Mouse (Mus musculus): ENCODE measurements around the gene Slc1a1. TPM values are rescaled to one million over a fixed set of nuclear protein-coding genes. Genes with fewer than 3 reads are reported as not detected.

The Slc1a1 gene
- polyA plus RNA-seq, 1 experiment, result 0.18 TPM

- WGBS, result 94% methylated on average over 6 of the region's 6 CpGs
- DNase-seq (ENCODE audit: low read depth in 1 of 2, low spot score in 2 of 2), result no peak
- Histone ChIP-seq H3K27me3 (ENCODE audit: control insufficient read depth, insufficient read depth, low read length) (no peaks in the 10 kb centered on the region), H3K4me1 (ENCODE audit: control insufficient read depth, insufficient read depth, insufficient read length) (no peaks in the 10 kb centered on the region), H3K36me3 (ENCODE audit: control insufficient read depth, insufficient read depth, low read length) (no peaks in the 10 kb centered on the region), H3K27ac (ENCODE audit: insufficient read depth, low read length) (no peak overlapping the region), H3K4me3 (ENCODE audit: extremely low read depth, insufficient read depth, insufficient read length) (no peak overlapping the region)
- no peak for TF ChIP-seq POLR2A (IDR thresholded peaks at IDR 0.05; ENCODE audit: low read depth, low read length)
Observed at GRCm38 (mm10) chr19:28806276-28806675, 28.6 kb upstream of the Slc1a1 start.

GRCm38 (mm10) chr19:28806821-28807496, 27.9 kb upstream of the Slc1a1 start:
- no peak for DNase-seq (ENCODE audit: low read depth in 1 of 2, low spot score in 2 of 2)
- Histone ChIP-seq H3K36me3 (ENCODE audit: control insufficient read depth, insufficient read depth, low read length) (no peaks in the 10 kb centered on the region), H3K27ac (ENCODE audit: insufficient read depth, low read length) (no peak overlapping the region), H3K4me1 (ENCODE audit: control insufficient read depth, insufficient read depth, insufficient read length) (no peaks in the 10 kb centered on the region), H3K4me3 (ENCODE audit: extremely low read depth, insufficient read depth, insufficient read length) (no peak overlapping the region), H3K27me3 (ENCODE audit: control insufficient read depth, insufficient read depth, low read length) (no peaks in the 10 kb centered on the region)
- TF ChIP-seq POLR2A (IDR thresholded peaks at IDR 0.05; ENCODE audit: low read depth, low read length) (no peak), CTCF (IDR thresholded peaks at IDR 0.05; ENCODE audit: extremely low read depth, insufficient read depth, insufficient read length, insufficient replicate concordance) (no peak)
- 94% methylated on average over 11 of the region's 11 CpGs for WGBS

GRCm38 (mm10) chr19:28807497-28807871, 27.4 kb upstream of the Slc1a1 start:
- WGBS, result 86% methylated on average over 2 of the region's 2 CpGs
- Histone ChIP-seq H3K36me3 (ENCODE audit: control insufficient read depth, insufficient read depth, low read length) (no peaks in the 10 kb centered on the region), H3K27ac (ENCODE audit: insufficient read depth, low read length) (no peak overlapping the region), H3K4me1 (ENCODE audit: control insufficient read depth, insufficient read depth, insufficient read length) (no peaks in the 10 kb centered on the region), H3K27me3 (ENCODE audit: control insufficient read depth, insufficient read depth, low read length) (no peaks in the 10 kb centered on the region), H3K4me3 (ENCODE audit: extremely low read depth, insufficient read depth, insufficient read length) (no peak overlapping the region)
- no peak for DNase-seq (ENCODE audit: low read depth in 1 of 2, low spot score in 2 of 2)
- TF ChIP-seq POLR2A (IDR thresholded peaks at IDR 0.05; ENCODE audit: low read depth, low read length) (no peak), CTCF (IDR thresholded peaks at IDR 0.05; ENCODE audit: extremely low read depth, insufficient read depth, insufficient read length, insufficient replicate concordance) (no peak)

- no peaks in the 10 kb centered on the region for H3K27me3 ChIP-seq (ENCODE audit: control insufficient read depth, insufficient read depth, low read length)
- TF ChIP-seq POLR2A (IDR thresholded peaks at IDR 0.05; ENCODE audit: low read depth, low read length) (no peak), CTCF (IDR thresholded peaks at IDR 0.05; ENCODE audit: extremely low read depth, insufficient read depth, insufficient read length, insufficient replicate concordance) (no peak)
- no peak for DNase-seq (ENCODE audit: low read depth in 1 of 2, low spot score in 2 of 2)
- H3K4me3 ChIP-seq (ENCODE audit: extremely low read depth, insufficient read depth, insufficient read length), result no peak overlapping the region
- 80% methylated on average over 4 of the region's 4 CpGs for WGBS
- H3K4me1 ChIP-seq (ENCODE audit: control insufficient read depth, insufficient read depth, insufficient read length), result no peaks in the 10 kb centered on the region
- no peaks in the 10 kb centered on the region for H3K36me3 ChIP-seq (ENCODE audit: control insufficient read depth, insufficient read depth, low read length)
- no peak overlapping the region for H3K27ac ChIP-seq (ENCODE audit: insufficient read depth, low read length)
Observed at GRCm38 (mm10) chr19:28818286-28818685, 16.6 kb upstream of the Slc1a1 start.

- Histone ChIP-seq H3K36me3 (ENCODE audit: control insufficient read depth, insufficient read depth, low read length) (no peaks in the 10 kb centered on the region), H3K4me1 (ENCODE audit: control insufficient read depth, insufficient read depth, insufficient read length) (no peaks in the 10 kb centered on the region), H3K4me3 (ENCODE audit: extremely low read depth, insufficient read depth, insufficient read length) (no peak overlapping the region), H3K27me3 (ENCODE audit: control insufficient read depth, insufficient read depth, low read length) (no peaks in the 10 kb centered on the region), H3K27ac (ENCODE audit: insufficient read depth, low read length) (no peak overlapping the region)
- WGBS, result 75% methylated on average over 15 of the region's 15 CpGs
- TF ChIP-seq POLR2A (IDR thresholded peaks at IDR 0.05; ENCODE audit: low read depth, low read length) (no peak), CTCF (IDR thresholded peaks at IDR 0.05; ENCODE audit: extremely low read depth, insufficient read depth, insufficient read length, insufficient replicate concordance) (no peak)
- no peak for DNase-seq (ENCODE audit: low read depth in 1 of 2, low spot score in 2 of 2)
Observed at GRCm38 (mm10) chr19:28827697-28828328, 7.0 kb upstream of the Slc1a1 start.

- no peaks in the 10 kb centered on the region for H3K36me3 ChIP-seq (ENCODE audit: control insufficient read depth, insufficient read depth, low read length)
- H3K27me3 ChIP-seq (ENCODE audit: control insufficient read depth, insufficient read depth, low read length), result peaks cover 5% of the 10 kb centered on the region
- peaks cover 8% of the 10 kb centered on the region; the same call in 1 of the 2 replicates for H3K4me1 ChIP-seq (ENCODE audit: control insufficient read depth, insufficient read depth, insufficient read length)
- H3K4me3 ChIP-seq (ENCODE audit: extremely low read depth, insufficient read depth, insufficient read length), result no peak overlapping the region
- no peak for DNase-seq (ENCODE audit: low read depth in 1 of 2, low spot score in 2 of 2)
- TF ChIP-seq POLR2A (IDR thresholded peaks at IDR 0.05; ENCODE audit: low read depth, low read length), result no peak
- TF ChIP-seq CTCF (IDR thresholded peaks at IDR 0.05; ENCODE audit: extremely low read depth, insufficient read depth, insufficient read length, insufficient replicate concordance), result no peak
- H3K27ac ChIP-seq (ENCODE audit: insufficient read depth, low read length), result no peak overlapping the region
Observed at GRCm38 (mm10) chr19:28831324-28831723, 3.5 kb upstream of the Slc1a1 start.

GRCm38 (mm10) chr19:28832605-28833004, 2.2 kb upstream of the Slc1a1 start:
- Histone ChIP-seq H3K27ac (ENCODE audit: insufficient read depth, low read length) (no peak overlapping the region), H3K4me3 (ENCODE audit: extremely low read depth, insufficient read depth, insufficient read length) (no peak overlapping the region), H3K36me3 (ENCODE audit: control insufficient read depth, insufficient read depth, low read length) (no peaks in the 10 kb centered on the region), H3K27me3 (ENCODE audit: control insufficient read depth, insufficient read depth, low read length) (peaks cover 5% of the 10 kb centered on the region), H3K4me1 (ENCODE audit: control insufficient read depth, insufficient read depth, insufficient read length) (peaks cover 8% of the 10 kb centered on the region; the same call in 1 of the 2 replicates)
- DNase-seq (ENCODE audit: low read depth in 1 of 2, low spot score in 2 of 2), result no peak
- TF ChIP-seq POLR2A (IDR thresholded peaks at IDR 0.05; ENCODE audit: low read depth, low read length) (no peak), CTCF (IDR thresholded peaks at IDR 0.05; ENCODE audit: extremely low read depth, insufficient read depth, insufficient read length, insufficient replicate concordance) (no peak)
- 90% methylated on average over 3 of the region's 3 CpGs for WGBS
